Mouse (Mus musculus) heart, adult 9 months (tissue): ENCODE results near the gene Map3k14.

Experiments used
- DNase-seq, 2 experiments: peaks; one replicate each; pipeline ENCODE4 v3.0.0; 2022; ENCODE audit warnings: low spot score in 2 of 2

The Map3k14 gene

DNA sequence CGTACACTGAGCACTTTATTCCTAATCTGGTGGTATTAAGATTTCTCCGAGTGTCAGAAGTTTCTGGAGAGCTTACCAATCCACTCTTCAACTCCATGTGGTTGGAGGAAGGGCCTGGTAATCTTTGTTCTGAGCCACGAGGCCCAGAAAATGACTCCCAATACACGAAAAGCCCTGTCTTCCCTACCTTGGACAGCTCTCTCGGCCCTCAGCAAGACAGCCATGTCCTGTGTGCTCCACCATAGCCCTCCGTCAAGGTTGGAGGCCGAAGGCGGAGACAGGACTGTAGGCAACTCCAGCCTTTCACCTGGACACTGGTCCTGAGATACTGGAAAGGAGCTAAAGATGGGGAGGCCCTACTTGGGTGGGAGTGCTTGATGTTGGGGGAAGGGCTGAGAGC lies 57.0 kb downstream of the Map3k14 start:
- DNase-seq, result no peak

DNA sequence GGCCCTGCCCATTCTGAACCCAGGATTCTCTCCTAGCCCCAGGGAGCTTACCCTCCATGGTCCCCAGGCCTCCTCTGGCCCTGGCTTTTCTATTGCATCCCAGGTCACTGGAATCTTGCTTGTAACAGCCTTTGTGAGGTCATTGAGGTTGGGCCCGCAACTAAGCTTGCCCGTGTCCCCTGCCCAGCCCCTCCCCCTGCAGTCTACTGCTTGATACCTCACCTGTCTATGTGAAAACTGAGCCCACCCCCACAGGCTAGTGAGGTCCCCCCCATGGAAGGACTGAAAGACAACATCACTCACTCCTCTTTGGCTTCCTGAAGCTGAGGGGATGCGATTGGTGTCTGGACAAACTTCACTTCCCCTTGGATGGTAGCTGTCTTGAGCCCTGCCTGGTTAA lies 58.8 kb downstream of the Map3k14 start, which contains the start of gene 1700023F06Rik:
Gene 1700023F06Rik (minus strand): TSS at position 101 of the 400 bp plus-strand sequence.
- DNase-seq, result no peak

DNA sequence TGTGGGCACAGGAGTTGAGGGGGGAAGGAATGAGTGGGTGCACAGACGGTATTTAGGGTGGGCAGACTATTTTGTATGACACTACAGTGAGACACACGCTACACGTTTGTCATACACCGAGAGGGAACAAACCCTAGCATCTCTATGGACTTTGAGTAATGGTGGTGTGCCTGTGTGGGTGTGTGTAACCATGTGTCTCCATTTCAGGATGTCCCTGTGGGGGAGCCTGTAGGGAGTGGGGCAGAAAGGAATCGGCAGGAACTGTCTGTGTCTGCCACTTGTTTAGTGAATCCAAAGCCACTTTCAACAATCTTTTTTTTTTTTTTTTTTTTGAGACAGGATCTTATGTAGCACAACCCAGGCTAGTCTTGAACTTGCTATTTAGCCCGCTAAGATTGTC lies 61.1 kb downstream of the Map3k14 start:
- DNase-seq, result no peak

DNA sequence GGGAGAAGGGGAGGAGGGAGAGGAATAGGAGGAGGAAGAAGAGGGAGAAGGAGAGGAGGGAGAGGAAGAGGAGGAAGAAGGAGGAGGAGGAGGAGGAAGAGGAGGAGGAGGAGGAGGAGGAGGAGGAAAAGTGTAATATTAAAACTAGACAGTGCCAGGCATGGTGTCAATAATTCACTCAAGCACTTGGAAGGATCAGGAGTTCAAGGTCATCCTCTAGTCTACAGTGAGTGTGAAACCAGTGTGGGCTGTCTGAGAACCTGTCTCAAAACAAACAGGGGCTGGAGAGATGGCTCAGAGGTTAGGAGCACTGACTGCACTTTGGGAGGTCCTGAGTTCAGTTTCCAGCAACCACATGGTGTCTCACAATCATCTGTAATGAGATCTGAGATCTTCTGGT lies 64.9 kb downstream of the Map3k14 start:
- no peak for DNase-seq

DNA sequence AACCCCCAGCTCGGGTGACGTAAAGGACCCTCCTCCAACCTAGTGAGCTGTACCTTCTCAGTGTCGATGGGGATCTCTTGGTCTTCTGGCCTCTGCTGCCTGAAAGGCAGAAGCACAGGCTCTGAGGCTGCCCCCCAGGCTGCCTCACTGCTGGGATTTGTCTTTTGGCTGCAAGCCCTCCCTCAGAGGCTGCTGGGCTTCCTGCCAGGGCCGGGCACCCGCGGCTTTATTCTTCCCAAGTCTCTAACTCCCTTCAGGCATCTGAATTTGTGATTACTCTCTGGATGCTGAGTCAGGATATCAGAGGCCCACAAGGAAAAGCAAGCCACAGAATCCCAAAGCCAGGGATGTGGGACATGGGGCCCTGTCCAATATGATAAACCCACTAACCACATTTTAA lies 65.6 kb downstream of the Map3k14 start:
- DNase-seq, result no peak

DNA sequence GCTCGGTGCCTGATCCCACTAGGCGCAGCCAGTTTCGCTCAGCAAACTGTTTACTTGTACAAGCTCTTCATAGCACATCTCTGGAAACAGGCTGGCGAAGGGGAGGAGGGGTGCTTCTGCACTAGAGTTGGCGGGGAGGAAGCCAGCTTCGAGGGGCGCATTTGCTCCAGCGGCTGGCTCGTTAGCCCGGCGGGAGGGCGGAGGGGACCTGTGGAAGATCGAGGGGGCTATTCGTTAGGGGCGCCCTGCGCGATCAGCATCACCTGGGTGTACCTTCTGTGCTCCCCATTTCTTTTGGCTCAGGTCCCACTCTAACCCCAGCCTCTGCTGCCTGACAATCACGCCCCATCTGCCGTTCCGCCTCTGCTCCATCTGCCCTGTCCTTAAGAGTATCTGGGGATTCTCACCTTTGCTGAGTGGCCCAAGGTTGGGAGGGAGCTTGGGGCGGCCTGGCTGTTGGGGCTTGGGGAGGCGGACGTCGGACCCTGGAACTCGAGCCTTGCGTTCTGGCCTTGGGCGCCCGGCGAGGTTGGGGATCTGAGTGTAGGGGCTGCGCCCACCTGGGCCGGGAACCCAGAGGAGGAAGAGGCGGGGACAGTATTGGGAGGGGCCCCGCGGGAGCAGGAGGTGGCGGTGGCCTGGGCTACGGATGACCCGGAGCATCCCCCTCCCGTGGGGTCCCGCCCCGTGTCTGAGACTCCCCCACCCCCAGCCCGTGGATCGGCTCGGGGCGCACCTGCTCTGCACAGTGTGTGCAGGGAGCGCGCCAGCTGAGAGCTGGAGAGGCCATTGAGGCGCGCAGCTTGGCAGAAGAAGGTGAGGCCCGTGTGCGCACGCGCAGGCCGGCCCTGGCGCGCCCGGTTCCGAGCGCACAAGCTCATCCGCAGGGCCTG lies 68.1 kb downstream of the Map3k14 start:
- DNase-seq, result peak in 1 of 2 experiments; percentile 16

DNA sequence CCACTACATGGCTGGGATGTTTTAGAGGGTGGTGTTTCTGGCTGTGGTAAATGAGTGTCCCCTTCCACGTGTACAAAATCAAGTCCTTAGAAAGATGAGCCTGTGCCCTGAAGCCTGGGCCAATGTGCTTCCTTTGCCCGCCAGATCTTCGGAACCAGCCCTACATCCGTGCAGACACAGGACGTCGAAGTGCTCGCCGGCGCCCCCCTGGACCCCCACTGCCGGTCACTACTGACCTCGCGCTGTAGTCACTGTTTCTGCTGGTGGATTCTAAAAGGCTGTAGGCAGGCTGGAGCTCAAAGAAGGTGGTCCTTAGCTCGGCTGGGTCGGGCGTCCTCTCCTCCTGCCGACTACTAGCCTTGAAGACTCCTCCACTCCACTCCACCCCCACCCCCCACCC lies 68.9 kb downstream of the Map3k14 start:
- no peak for DNase-seq

DNA sequence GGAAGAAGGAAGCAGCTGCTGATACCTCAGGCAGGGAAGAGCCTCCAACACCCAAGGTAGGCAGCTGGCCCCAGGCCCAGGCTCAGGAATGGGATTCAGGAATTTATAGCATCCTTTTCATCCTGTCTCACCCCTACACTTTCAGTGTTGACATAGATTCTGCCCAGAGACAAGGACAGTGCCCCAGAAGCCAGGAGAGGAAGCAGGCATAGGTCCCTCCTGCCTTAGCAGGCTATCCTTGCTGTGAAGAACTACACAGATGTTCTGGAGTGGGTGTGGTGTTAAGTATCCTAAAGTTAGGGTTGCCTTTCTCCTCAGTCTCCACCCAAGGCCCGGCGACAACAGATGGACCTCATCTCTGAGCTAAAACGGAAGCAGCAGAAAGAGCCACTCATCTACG lies 69.9 kb downstream of the Map3k14 start:
- no peak for DNase-seq

DNA sequence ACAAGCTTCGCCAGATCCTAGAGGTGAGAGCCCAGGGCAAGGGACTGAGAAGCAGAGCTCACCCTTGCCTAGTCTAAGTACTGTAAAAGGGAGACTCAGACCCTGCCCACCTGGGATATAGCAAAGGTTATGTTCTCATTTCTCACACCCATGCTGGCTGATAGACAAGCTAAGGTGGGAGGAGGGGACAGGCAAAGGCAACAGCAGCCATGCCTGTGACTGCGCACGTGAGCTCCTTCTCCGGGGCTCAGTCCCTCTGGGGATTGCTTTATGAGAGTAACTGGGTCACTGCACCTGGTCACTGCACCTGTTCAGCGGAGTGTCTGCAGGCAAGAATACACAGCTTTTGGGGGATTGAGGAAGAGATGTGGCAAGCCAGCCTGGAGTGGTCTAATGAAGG lies 71.6 kb downstream of the Map3k14 start:
- DNase-seq, result no peak

DNA sequence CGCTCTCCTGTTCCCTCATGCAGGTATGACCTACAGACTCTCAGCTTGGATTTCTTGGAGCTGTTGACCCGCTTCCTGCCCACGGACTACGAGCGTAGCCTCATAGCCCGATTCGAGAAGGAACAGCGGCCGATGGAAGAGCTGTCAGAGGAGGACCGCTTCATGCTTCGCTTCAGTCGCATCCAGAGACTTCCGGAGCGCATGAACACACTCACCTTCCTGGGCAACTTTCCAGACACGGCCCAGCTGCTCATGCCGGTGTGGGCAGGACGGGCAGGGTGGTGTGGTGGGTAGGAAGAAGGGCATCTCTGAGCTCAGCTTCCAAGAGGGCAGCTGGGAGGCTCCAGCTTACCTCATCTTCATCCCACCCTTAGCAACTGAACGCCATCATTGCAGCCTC lies 72.0 kb downstream of the Map3k14 start:
- DNase-seq, result no peak

DNA sequence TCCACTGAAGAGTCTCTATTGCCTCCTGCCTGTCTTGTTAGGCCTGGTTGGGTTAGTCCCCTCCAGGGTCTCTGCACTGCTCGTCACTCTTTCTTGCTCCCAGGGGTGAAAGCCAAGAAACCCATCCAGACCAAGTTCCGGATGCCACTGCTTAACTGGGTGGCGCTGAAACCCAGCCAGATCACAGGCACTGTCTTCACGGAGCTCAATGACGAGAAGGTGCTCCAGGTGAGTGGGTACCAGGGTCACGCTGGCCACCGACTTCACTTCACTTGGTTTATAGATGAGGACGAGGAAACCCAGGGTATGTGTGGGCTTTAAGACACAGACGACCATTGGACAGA lies 73.5 kb downstream of the Map3k14 start:
- no peak for DNase-seq

DNA sequence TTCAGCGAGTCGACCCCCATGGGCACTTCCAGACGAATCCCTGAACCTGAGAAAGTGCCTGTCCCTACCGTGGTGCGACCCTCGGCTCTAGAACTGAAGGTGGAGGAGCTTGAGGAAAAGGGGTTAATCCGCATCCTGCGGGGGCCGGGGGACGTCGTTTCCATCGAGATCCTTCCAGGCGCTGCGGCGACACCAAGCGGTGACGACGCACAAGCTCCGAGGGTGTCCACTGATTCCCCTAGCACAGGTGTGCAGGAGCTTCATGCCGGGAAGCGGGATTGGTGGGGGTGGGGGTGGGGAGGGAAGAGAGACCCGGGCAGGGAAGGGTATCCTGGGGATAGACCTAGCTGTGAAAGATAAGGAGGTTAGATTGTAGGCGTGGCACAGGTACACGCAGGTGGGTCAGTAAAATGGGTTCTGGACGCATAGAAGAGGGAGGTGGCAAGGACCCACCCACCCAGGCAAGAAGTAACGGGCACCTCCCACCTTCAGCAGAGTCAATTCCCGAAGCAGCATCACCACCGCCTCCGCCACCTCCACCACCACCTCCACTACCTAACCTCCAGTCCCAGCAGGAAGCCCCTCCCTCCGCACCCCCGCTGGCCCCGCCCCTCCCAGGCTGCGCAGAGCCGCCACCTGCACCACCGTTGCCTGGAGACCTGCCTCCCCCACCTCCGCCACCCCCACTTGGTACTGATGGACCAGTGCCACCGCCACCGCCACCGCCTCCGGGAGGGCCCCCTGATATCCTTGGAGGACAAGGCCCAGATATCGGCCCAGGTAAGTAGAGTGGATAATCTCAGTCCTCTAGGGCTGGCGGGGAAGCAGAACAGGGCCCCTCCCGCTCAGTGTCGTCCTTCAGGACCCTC lies 74.1 kb downstream of the Map3k14 start:
- DNase-seq, result no peak

DNA sequence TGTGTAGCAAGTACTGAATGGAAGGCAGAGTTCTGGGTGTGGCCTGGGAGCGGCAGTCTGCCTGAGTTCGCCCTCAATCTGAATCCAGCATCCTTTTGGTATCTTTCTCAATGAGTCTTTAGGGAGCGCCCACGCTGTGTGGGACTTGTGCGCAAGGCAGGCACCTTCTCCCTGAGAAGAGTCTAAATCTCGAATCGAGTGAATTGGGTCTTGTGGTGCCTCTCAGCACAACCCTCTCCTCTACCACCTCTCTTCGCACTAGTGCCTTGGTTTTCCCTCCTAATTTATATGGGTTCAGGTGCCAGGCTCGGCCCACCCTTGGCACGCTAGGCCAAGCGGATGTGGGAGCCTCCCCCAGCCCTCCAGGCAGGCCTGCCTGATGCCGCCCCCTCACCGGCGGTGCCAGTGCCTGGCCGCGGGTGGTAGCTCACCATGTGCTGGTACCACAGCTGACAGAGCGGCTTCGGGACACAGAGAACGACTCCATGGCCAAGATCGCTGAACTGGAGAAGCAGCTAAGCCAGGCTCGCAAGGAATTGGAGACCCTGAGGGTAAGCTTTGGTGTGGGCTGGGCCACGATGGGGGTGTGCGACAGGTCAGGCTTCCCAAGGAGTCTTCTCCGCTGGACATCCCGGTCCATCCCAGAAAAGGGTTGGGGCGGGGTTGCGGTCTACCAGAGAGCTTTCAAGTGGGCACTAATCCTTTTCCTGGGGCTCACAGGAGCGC lies 74.9 kb downstream of the Map3k14 start:
- no peak for DNase-seq

DNA sequence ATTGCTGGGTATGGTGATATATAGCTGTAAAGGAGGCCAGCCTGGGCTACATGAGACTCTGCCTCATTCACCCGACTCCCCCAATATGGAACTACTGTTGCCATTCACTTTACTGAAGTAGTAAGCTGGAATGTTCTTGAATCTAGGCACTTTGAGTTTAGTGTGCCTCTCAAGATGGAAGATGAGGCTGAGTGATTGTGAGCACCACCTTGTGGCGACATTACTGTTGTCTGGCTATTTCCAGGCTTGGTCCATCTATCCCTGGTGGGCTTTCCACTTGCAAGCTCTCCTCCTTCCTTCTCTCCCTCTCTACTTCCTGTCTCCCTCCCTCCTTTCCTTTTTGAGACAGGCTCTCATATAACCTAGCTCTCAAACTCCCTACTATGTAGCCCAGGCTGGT lies 82.4 kb downstream of the Map3k14 start:
- DNase-seq, result peak in 1 of 2 experiments; percentile 40

DNA sequence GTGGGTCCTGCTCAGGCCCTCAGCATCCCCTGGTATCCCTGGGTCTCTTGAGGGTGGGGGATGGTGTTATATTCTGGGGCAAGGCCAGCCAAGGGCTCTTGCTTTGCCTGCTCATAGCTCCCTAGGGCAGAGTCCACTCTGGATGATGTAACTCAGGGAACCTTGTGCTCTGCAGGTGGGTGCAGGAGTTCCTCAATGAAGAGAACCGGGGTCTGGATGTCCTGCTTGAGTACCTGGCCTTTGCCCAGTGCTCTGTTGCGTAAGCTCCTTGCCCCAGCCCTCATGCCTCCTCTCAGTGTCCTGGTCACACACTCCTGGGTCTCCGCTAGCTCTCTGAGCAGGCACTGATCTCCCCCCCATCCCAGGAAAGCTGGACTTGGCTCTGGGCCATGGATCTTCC lies 85.4 kb downstream of the Map3k14 start:
- no peak for DNase-seq

DNA sequence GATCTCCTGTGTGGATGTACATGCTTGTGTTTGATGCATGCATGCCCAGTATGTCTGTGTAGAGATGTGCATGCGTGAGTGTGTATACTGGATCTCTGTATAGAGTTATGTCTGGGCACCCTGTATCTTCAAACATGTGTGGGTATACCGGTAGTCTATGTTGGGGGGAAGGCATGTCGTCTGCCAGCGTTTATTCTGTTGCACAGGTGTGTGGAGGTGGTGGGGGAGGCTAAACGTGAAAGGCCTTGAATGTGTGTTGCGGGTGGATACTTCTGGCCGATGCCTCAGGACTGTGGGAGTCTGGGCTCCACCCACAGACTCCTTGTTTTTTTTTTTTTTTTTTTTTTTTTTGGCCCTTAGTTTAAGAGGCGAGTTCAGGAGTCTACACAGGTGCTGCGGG lies 85.9 kb downstream of the Map3k14 start:
- no peak for DNase-seq

DNA sequence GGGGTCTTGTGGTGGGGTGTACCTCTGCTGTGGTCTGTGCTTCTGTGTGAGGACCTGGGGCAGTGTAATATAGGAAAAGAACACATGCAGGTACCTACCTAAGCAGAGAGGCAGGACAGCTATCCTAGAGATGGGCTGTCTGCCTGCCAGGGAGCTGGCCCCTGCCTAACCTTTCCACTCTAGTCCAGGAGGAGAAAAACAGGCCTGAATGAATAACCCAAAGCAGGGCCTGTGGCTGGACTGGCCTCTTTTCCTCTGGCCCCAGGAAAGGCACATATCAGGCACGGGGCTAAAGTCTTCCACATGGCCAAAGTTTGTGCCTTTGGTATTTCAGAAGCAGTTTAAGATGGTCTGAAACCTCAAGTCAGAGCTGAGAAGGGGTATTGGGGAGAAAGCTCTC lies 86.8 kb downstream of the Map3k14 start:
- DNase-seq, result no peak

DNA sequence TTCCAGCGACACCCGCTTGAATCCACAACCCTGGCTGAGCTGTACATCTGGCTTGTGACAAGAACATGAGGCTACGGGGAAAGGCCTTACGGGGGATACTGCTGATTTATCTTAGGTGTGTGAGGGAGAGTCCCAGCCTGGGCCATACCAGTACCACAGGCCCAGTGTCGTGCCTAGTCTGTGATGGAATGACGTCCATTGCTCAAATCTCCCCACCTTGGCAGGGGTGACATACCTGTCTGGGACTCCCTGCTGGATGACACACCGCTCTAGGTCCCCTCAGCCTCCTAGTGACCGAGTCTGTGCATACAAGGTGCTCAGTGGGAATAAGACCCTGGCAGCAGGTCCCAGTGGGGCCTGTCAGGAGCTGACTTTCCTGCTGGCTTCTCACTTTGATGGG lies 88.5 kb downstream of the Map3k14 start:
- no peak for DNase-seq

DNA sequence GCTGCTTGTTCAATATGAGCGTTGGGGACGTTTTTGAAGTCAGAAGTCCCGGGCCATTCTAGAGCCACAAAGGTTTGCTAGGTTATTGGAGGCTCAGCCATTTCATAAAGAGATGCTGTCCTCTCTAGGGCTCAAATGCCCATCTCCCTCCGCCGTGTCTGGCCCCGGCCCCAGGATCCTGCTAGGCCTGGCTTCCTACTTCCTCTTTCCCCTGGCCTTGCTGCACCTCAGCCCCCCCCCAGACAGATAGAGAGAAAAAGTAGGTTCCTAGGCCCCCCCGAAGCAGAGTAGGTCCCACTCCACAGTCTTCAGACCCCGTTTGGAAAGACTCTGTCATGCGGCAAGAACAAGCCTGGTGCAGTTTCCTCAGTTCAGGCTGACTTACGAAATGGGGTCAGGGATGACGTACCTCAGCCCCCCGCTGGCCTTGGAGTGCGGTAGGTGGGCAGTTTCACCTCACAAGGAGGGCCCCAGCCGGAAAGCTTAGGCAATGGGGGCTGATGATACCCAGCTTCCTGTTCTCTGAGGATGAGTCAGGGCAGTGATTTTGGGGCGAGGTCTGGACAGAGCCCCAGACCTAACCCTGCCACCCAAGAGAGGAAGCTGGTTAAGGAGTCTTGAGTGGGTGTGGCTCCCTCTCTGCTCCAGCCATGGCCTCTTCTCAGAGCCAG lies 89.3 kb downstream of the Map3k14 start:
- no peak for DNase-seq

DNA sequence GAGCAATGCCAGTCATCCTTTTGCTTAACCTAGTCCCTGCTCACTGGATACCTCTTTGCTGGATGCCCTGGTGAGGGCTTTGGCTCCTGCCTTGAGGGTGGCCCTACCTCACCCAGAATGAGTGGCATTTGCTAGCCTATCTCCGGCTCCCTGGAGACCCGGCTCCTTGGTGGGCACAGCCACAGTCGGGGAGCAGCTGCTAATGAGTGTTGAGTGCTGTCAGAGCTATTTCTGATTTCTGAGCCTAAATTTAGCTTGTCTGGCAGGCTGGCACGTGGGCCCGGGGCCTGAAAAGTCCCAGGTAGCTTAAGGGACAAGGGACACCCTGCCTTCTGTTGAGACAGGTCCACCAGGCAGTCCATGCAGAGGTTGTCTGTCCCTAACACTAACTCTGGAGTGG lies 90.1 kb downstream of the Map3k14 start:
- DNase-seq, result peak in 1 of 2 experiments; percentile 40

DNA sequence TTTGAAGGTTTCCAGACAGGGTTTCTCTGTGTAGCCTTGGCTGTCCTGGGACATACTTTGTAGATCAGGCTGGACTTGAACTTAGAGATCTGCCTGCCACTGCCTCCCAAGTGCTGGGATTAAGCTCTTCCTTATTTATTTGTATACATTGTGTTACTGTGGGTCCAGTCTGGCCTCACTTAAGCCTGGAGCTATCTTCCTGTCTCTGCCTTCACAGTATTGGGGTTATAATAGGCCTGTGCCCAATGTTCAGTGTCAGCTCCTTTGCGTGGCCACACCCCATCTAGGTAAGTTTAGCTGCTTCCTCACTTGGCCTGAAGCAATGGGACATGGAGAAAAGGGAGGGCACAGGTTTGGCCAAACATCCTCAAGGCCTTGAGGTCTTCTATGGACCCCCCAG lies 90.8 kb downstream of the Map3k14 start:
- DNase-seq, result no peak
